Mouse (Mus musculus): ENCODE measurements around the gene Aqp2. TPM values are rescaled to one million over a fixed set of nuclear protein-coding genes. Genes with fewer than 3 reads are reported as not detected.
A peak's percentile ranks its signal among the peaks of the same experiment; 100 is the strongest.

Gene Aqp2
- polyA plus RNA-seq, 1 experiment from 2014 or later, result not detected

DNA sequence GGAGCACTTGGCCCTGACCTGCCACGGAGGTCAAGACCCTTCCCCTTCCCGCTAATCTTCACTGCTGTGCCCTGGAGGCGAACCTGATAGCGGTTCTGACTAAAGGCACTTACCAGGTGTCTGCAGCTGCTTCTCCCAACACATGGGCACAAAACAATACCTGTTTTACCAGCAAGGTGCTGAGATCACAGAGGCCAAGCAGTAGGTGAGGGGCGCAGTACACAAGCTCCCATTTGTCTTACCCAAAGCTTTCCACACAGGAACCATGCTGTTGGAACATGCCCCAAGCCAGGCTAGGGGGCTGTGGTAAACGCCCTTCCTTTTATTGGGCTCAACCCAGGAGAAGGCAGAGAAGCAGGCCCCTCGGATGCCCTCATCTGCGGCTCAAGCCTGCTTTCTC lies 18.7 kb downstream of the Aqp2 start:
- H3K4me2 ChIP-seq (ENCODE audit: low read depth, low read length), result no peak overlapping the region
- no peak overlapping the region for H3K9ac ChIP-seq (replicated peaks; ENCODE audit: low read depth, low read length)
- H3K4me3 ChIP-seq (ENCODE audit: low read depth, low read length), result no peak overlapping the region
- peaks cover 12% of the 10 kb centered on the region for H3K27me3 ChIP-seq (ENCODE audit: control insufficient read depth, insufficient read depth, low read length)
- 0 out of 2 replicates have a peak, but pooled peaks cover 2% of the 10 kb centered on the region for H3K4me1 ChIP-seq (ENCODE audit: control insufficient read depth, insufficient read depth, low read length)
- no peak overlapping the region for H3K27ac ChIP-seq (ENCODE audit: low read depth, low read length)
- H3K9me3 ChIP-seq (ENCODE audit: control insufficient read depth, low read length), result no peaks in the 10 kb centered on the region
- WGBS, result 63% methylated on average over 8 of the region's 8 CpGs
- no peak for ATAC-seq (ENCODE audit: low read depth)
- no peaks in the 10 kb centered on the region for H3K36me3 ChIP-seq (ENCODE audit: control insufficient read depth, insufficient read depth, low read length)

DNA sequence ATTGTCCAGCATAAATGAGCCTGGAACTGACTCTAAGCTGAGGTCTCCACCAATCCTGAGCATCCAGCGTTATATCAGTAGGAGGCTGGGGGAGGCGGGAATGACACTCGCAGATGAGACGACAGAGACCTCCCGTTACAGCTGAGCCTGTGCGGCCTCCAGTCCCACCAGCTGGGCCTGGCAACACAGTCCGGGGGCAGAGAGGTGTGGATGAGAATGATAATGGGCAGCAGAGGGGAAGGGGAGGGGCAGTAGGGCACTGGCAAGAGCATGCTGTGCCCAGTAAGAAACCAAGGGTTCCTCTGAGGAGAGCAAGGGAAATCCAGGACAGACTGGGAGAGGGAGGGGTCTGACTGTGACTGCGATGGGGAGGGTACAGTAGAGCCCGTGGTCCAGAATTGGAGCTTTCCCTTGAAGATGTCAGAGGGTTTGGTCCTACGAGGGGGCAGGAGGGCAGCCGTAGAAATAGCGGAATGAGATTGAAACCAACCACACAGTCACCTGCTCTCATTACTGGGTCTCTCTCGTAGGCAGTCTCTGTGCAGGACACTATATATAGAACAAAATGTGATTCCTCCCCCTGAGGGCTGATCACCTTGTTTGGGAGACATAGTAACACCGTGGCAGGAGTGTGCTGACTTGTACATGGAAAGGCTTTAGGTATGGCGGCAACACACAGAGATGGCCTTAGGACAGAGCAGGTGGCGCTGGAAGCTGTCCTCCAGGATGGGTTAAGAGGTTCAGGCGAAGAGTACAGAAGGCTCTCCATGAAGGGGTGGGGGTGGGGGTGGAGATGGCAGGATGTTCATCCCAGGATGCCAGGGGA lies 20.6 kb downstream of the Aqp2 start:
- H3K27me3 ChIP-seq (ENCODE audit: control insufficient read depth, insufficient read depth, low read length), result peaks cover 4% of the 10 kb centered on the region
- H3K4me3 ChIP-seq (ENCODE audit: low read depth, low read length), result no peak overlapping the region
- H3K9ac ChIP-seq (replicated peaks; ENCODE audit: low read depth, low read length), result no peak overlapping the region
- H3K27ac ChIP-seq (ENCODE audit: low read depth, low read length), result peak overlapping the region; percentile 10; the same call in 1 of the 2 replicates
- no peak for ATAC-seq (ENCODE audit: low read depth)
- 37% methylated on average over 17 of the region's 17 CpGs for WGBS
- H3K36me3 ChIP-seq (ENCODE audit: control insufficient read depth, insufficient read depth, low read length), result no peaks in the 10 kb centered on the region
- H3K4me2 ChIP-seq (ENCODE audit: low read depth, low read length), result no peak overlapping the region
- H3K4me1 ChIP-seq (ENCODE audit: control insufficient read depth, insufficient read depth, low read length), result 0 out of 2 replicates have a peak, but pooled peaks cover 2% of the 10 kb centered on the region
- H3K9me3 ChIP-seq (ENCODE audit: control insufficient read depth, low read length), result no peaks in the 10 kb centered on the region

- no peaks in the 10 kb centered on the region; the same call in 1 of the 2 replicates for H3K27me3 ChIP-seq (ENCODE audit: control insufficient read depth, insufficient read depth, low read length)
- H3K27ac ChIP-seq (ENCODE audit: low read depth, low read length), result peak within 1 kb of the TSS; percentile 53
- H3K36me3 ChIP-seq (ENCODE audit: control insufficient read depth, insufficient read depth, low read length), result no peaks in the 10 kb centered on the region
- H3K4me1 ChIP-seq (ENCODE audit: control insufficient read depth, insufficient read depth, low read length), result peaks cover 7% of the 10 kb centered on the region; the same call in 1 of the 2 replicates
- no peak within 1 kb of the TSS for H3K9ac ChIP-seq (replicated peaks; ENCODE audit: low read depth, low read length)
- 54% methylated on average over 22 of the region's 22 CpGs for WGBS
- no peak within 1 kb of the TSS for H3K4me3 ChIP-seq (ENCODE audit: low read depth, low read length)
- H3K4me2 ChIP-seq (ENCODE audit: low read depth, low read length), result no peak within 1 kb of the TSS
- ATAC-seq (ENCODE audit: low read depth), result no peak
- no peaks in the 10 kb centered on the region for H3K9me3 ChIP-seq (ENCODE audit: control insufficient read depth, low read length)
Observed at GRCm38 (mm10) chr15:99600986-99601822, 22.3 kb downstream of the Aqp2 start, which contains the start of gene Aqp6. Gene Aqp6 (plus strand): TSS chr15:99601400.

DNA sequence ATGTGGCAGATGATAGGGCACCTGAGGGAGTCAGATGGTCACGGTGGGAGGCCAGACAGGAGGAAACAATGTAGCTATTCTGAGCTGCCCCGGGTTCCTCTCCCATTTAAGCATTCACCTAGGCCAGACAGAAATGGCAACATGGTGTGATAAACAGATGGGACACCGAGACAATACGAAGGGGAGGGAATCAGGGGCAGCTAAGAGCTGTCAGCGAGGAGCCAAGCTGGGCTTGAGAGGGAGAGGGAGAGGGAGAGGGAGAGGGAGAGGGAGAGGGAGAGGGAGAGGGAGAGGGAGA lies 22.9 kb downstream of the Aqp2 start:
- peaks cover 7% of the 10 kb centered on the region; the same call in 1 of the 2 replicates for H3K4me1 ChIP-seq (ENCODE audit: control insufficient read depth, insufficient read depth, low read length)
- no peak overlapping the region for H3K4me3 ChIP-seq (ENCODE audit: low read depth, low read length)
- 9% methylated on average over 4 of the region's 5 CpGs for WGBS
- H3K27ac ChIP-seq (ENCODE audit: low read depth, low read length), result peak overlapping the region; percentile 46
- H3K36me3 ChIP-seq (ENCODE audit: control insufficient read depth, insufficient read depth, low read length), result no peaks in the 10 kb centered on the region
- H3K9me3 ChIP-seq (ENCODE audit: control insufficient read depth, low read length), result no peaks in the 10 kb centered on the region
- no peak overlapping the region for H3K4me2 ChIP-seq (ENCODE audit: low read depth, low read length)
- no peak for ATAC-seq (ENCODE audit: low read depth)
- H3K9ac ChIP-seq (replicated peaks; ENCODE audit: low read depth, low read length), result no peak overlapping the region
- no peaks in the 10 kb centered on the region; the same call in 1 of the 2 replicates for H3K27me3 ChIP-seq (ENCODE audit: control insufficient read depth, insufficient read depth, low read length)

DNA sequence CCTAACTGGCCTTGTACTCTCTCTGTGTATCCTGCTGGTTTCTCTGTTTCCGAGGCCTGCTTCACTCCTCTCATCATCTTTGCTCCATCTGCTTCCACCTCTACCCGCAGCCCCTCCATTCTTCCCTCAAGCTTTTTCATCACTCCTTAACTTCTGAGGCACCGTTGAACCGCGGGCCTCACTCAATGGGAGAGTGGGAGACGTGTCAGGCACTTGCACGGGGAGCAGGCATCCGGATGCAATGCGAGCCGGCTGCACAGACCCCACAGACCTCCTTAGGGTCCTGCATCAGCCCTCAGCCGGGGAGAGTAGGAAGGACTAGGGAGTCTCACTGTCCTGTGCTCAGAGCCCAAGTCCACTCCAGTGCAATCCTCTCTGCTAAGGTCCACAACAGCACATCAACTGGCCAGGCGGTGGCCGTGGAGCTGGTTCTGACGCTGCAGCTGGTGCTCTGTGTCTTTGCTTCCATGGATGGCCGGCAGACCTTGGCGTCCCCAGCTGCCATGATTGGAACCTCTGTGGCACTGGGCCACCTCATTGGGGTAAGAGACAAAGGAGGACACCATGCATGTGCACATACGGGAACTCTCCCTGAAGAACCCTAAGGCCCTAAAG lies 23.5 kb downstream of the Aqp2 start:
- H3K9me3 ChIP-seq (ENCODE audit: control insufficient read depth, low read length), result no peaks in the 10 kb centered on the region
- H3K4me2 ChIP-seq (ENCODE audit: low read depth, low read length), result no peak overlapping the region
- H3K4me3 ChIP-seq (ENCODE audit: low read depth, low read length), result no peak overlapping the region
- H3K36me3 ChIP-seq (ENCODE audit: control insufficient read depth, insufficient read depth, low read length), result no peaks in the 10 kb centered on the region
- no peaks in the 10 kb centered on the region; the same call in 1 of the 2 replicates for H3K27me3 ChIP-seq (ENCODE audit: control insufficient read depth, insufficient read depth, low read length)
- ATAC-seq (ENCODE audit: low read depth), result no peak
- H3K4me1 ChIP-seq (ENCODE audit: control insufficient read depth, insufficient read depth, low read length), result peaks cover 7% of the 10 kb centered on the region
- 65% methylated on average over 17 of the region's 17 CpGs for WGBS
- H3K9ac ChIP-seq (replicated peaks; ENCODE audit: low read depth, low read length), result no peak overlapping the region
- peak overlapping the region; percentile 53; the same call in 1 of the 2 replicates for H3K27ac ChIP-seq (ENCODE audit: low read depth, low read length)

DNA sequence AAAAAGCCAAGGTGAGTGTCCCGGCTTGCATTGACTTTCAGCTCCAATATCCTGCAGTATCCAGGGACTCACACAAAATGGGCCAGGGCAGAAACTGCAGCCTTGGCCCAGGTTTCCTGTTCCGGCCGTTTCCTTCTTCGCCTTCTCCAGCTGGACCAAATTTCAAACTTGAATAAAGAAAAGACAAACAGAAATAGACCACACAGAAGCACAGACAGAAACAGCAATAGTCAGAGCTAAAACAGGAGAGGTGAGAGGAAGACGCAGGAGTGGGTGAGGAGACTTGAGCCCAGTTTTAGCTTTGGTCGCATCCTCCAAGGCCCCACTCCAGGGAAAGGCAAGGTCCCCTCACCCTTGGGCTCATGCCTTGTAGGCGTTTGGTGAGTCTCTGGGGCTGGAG lies 24.4 kb downstream of the Aqp2 start:
- Histone ChIP-seq H3K9ac (replicated peaks; ENCODE audit: low read depth, low read length) (no peak overlapping the region), H3K4me2 (ENCODE audit: low read depth, low read length) (no peak overlapping the region), H3K36me3 (ENCODE audit: control insufficient read depth, insufficient read depth, low read length) (no peaks in the 10 kb centered on the region), H3K4me3 (ENCODE audit: low read depth, low read length) (no peak overlapping the region), H3K27ac (ENCODE audit: low read depth, low read length) (peak overlapping the region; percentile 53), H3K9me3 (ENCODE audit: control insufficient read depth, low read length) (no peaks in the 10 kb centered on the region), H3K27me3 (ENCODE audit: control insufficient read depth, insufficient read depth, low read length) (no peaks in the 10 kb centered on the region; the same call in 1 of the 2 replicates), H3K4me1 (ENCODE audit: control insufficient read depth, insufficient read depth, low read length) (peaks cover 13% of the 10 kb centered on the region)
- ATAC-seq (ENCODE audit: low read depth), result no peak
- 89% methylated on average over 7 of the region's 7 CpGs for WGBS

GRCm38 (mm10) chr15:99605595-99605994 lies 26.7 kb downstream of the Aqp2 start:
- no peaks in the 10 kb centered on the region for H3K36me3 ChIP-seq (ENCODE audit: control insufficient read depth, insufficient read depth, low read length)
- H3K4me1 ChIP-seq (ENCODE audit: control insufficient read depth, insufficient read depth, low read length), result peaks cover 13% of the 10 kb centered on the region
- 71% methylated on average over 3 of the region's 3 CpGs for WGBS

DNA sequence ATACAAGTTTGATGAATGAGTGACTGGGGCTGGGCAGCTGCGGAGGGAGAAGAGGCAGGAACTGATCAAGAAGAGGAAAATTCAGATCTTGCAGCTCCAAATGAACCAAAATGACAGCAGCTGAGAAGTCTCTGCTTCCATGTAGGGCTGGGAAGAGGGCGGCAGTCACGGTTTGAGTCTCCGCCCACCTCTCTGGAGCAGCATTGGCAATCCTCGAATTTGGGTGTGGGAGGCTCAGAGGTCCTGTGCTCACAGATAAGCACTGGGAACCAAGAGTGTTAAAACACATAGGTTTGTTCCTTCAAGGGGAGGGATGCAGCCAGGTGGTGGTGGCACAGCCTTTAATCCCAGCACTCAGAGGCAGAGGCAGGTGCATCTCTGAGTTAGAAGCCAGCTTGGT lies 27.7 kb downstream of the Aqp2 start:
- no peak for ATAC-seq (ENCODE audit: low read depth)
- no peak overlapping the region for H3K9ac ChIP-seq (replicated peaks; ENCODE audit: low read depth, low read length)
- no peak overlapping the region for H3K4me2 ChIP-seq (ENCODE audit: low read depth, low read length)
- no peaks in the 10 kb centered on the region for H3K36me3 ChIP-seq (ENCODE audit: control insufficient read depth, insufficient read depth, low read length)
- H3K27me3 ChIP-seq (ENCODE audit: control insufficient read depth, insufficient read depth, low read length), result no peaks in the 10 kb centered on the region
- 37% methylated on average over 5 of the region's 5 CpGs for WGBS
- H3K4me1 ChIP-seq (ENCODE audit: control insufficient read depth, insufficient read depth, low read length), result peaks cover 18% of the 10 kb centered on the region
- H3K9me3 ChIP-seq (ENCODE audit: control insufficient read depth, low read length), result no peaks in the 10 kb centered on the region
- no peak overlapping the region for H3K4me3 ChIP-seq (ENCODE audit: low read depth, low read length)
- H3K27ac ChIP-seq (ENCODE audit: low read depth, low read length), result no peak overlapping the region

More at GRCm38 (mm10) chr15:99605595-99605994, 26.7 kb downstream of the Aqp2 start:
- H3K4me2 ChIP-seq (ENCODE audit: low read depth, low read length), result no peak overlapping the region
- H3K9ac ChIP-seq (replicated peaks; ENCODE audit: low read depth, low read length), result no peak overlapping the region
- H3K27me3 ChIP-seq (ENCODE audit: control insufficient read depth, insufficient read depth, low read length), result no peaks in the 10 kb centered on the region
- ATAC-seq (ENCODE audit: low read depth), result no peak
- H3K27ac ChIP-seq (ENCODE audit: low read depth, low read length), result no peak overlapping the region
- no peaks in the 10 kb centered on the region for H3K9me3 ChIP-seq (ENCODE audit: control insufficient read depth, low read length)
- H3K4me3 ChIP-seq (ENCODE audit: low read depth, low read length), result no peak overlapping the region

Data from neural tube, embryonic 14.5 days (tissue).